ENCODE assay signal across 8 mouse cellular contexts in the genomic region with DNA sequence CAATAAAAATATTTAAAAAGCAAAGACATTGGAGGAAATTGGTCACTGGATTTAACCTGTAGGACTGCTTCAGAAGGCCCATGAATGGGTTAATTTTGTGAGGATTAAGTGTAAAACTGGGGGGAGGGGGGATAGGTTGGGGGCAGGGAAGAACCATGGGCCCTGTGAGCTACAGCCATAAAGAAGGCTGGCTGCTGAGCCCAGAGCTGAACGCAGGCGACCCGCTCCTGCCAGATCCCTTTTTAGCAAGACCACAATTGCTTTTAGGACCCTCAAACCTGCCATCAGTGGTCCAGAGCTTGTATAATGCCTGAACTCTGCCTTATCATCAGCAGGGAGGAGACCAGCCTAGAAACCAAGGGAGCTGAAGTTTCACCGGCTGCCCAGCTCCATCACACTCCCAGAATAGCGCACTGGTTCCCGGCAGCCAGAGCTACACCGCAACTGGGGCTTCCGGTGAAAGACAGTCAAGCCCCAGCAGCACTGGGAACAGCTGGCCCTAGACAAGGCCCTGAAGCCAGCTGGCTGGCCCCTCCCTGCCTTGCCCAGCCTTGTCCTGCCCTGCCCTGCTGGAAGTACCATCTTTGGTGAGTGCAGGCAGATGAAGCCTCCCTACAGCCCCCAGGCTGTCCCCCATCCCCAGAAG. TPM values are rescaled to one million over a fixed set of nuclear protein-coding genes. Genes with fewer than 3 reads are reported as not detected.
DNase-seq lines count a peak whose midpoint lies in the region; ATAC-seq lines count a peak whose summit lies in the region.

No protein-coding gene starts in this region.

- DNase-seq in left cerebral cortex, postnatal 4 days: peak; percentile 31
- no peak for DNase-seq in left cerebral cortex, postnatal 36 days (ENCODE audit: low spot score in 2 of 2)
- peak; percentile 46 for DNase-seq in neural tube, embryonic 11.5 days (ENCODE audit: low spot score)
- no peak for DNase-seq in urinary bladder, adult 18-20 months (ENCODE audit: low spot score in 2 of 2)
- DNase-seq in layer of hippocampus, postnatal 25 days (ENCODE audit: extremely low spot score in 1 of 2, low spot score in 1 of 2): no peak
- no peak for DNase-seq in right cerebral cortex, adult 2 months (ENCODE audit: low spot score in 2 of 2)

- H3K9me3 ChIP-seq in forebrain, embryonic 13.5 days (replicated peaks): 0 out of 2 replicates have a peak, but pooled peaks cover 5% of the 10 kb centered on the region
- H3K9me3 ChIP-seq in hindbrain, embryonic 16.5 days (ENCODE audit: control insufficient read depth, low read length): peaks cover 2% of the 10 kb centered on the region; the same call in 1 of the 2 replicates
- no peaks in the 10 kb centered on the region; the same call in 1 of the 2 replicates for H3K9me3 ChIP-seq in neural tube, embryonic 11.5 days (ENCODE audit: control insufficient read depth, low read length)

- H3K36me3 ChIP-seq in forebrain, embryonic 13.5 days (ENCODE audit: poor library complexity, severe bottlenecking): no peaks in the 10 kb centered on the region
- no peaks in the 10 kb centered on the region for H3K36me3 ChIP-seq in hindbrain, embryonic 16.5 days (ENCODE audit: control insufficient read depth, insufficient read depth, low read length)
- no peaks in the 10 kb centered on the region for H3K36me3 ChIP-seq in neural tube, embryonic 11.5 days (ENCODE audit: control insufficient read depth, insufficient read depth, low read length)

- intact Hi-C loops in left cerebral cortex, postnatal 4 days (cut with DNase I): no loop called here
- intact Hi-C loops in left cerebral cortex, postnatal 36 days (cut with DNase I): no loop called here

- H3K27me3 ChIP-seq in forebrain, embryonic 13.5 days: peaks cover 4% of the 10 kb centered on the region
- peaks cover 2% of the 10 kb centered on the region for H3K27me3 ChIP-seq in hindbrain, embryonic 16.5 days (replicated peaks; ENCODE audit: control insufficient read depth, insufficient read depth, low read length)
- peaks cover 4% of the 10 kb centered on the region; the same call in 1 of the 2 replicates for H3K27me3 ChIP-seq in neural tube, embryonic 11.5 days (ENCODE audit: control insufficient read depth, insufficient read depth, low read length)

- ATAC-seq in forebrain, embryonic 13.5 days: peak; percentile 50; the same call in 1 of the 2 replicates
- peak; percentile 34; the same call in 1 of the 2 replicates for ATAC-seq in hindbrain, embryonic 16.5 days
- ATAC-seq in neural tube, embryonic 11.5 days (ENCODE audit: insufficient read depth, low FRiP score, low TSS enrichment): no peak

- no peak overlapping the region for H3K4me2 ChIP-seq in forebrain, embryonic 13.5 days
- H3K4me2 ChIP-seq in hindbrain, embryonic 16.5 days (ENCODE audit: low read length): no peak overlapping the region
- no peak overlapping the region for H3K4me2 ChIP-seq in neural tube, embryonic 11.5 days (ENCODE audit: low read depth)

- 5% methylated on average over 8 of the region's 8 CpGs for WGBS in forebrain, embryonic 13.5 days
- WGBS in hindbrain, embryonic 16.5 days: 18% methylated on average over 8 of the region's 8 CpGs
- 9% methylated on average over 8 of the region's 8 CpGs for WGBS in neural tube, embryonic 11.5 days

- peaks cover 6% of the 10 kb centered on the region for H3K4me1 ChIP-seq in forebrain, embryonic 13.5 days
- H3K4me1 ChIP-seq in hindbrain, embryonic 16.5 days (ENCODE audit: control insufficient read depth, insufficient read depth, low read depth, low read length): peaks cover 3% of the 10 kb centered on the region; the same call in 1 of the 2 replicates
- no peaks in the 10 kb centered on the region for H3K4me1 ChIP-seq in neural tube, embryonic 11.5 days (ENCODE audit: control insufficient read depth, insufficient read depth, low read length)

- H3K27ac ChIP-seq in forebrain, embryonic 13.5 days: no peak overlapping the region
- H3K27ac ChIP-seq in hindbrain, embryonic 16.5 days (ENCODE audit: low read depth, low read length): no peak overlapping the region
- H3K27ac ChIP-seq in neural tube, embryonic 11.5 days (ENCODE audit: low read depth, low read length): 0 out of 2 replicates have a peak overlapping the region, but pooled peaks have one; percentile 3

- H3K4me3 ChIP-seq in forebrain, embryonic 13.5 days: no peak overlapping the region
- no peak overlapping the region for H3K4me3 ChIP-seq in hindbrain, embryonic 16.5 days (ENCODE audit: low read length)
- no peak overlapping the region for H3K4me3 ChIP-seq in neural tube, embryonic 11.5 days (ENCODE audit: low read depth, low read length)

- peak overlapping the region; percentile 38; the same call in 1 of the 2 replicates for H3K9ac ChIP-seq in forebrain, embryonic 13.5 days
- no peak overlapping the region for H3K9ac ChIP-seq in hindbrain, embryonic 16.5 days (ENCODE audit: low read depth, low read length)
- no peak overlapping the region for H3K9ac ChIP-seq in neural tube, embryonic 11.5 days (ENCODE audit: low read length)

RNA-seq across cellular contexts. Expression of a gene that starts 7.0 kb away (rescaled TPM):
- total RNA-seq in left cerebral cortex, postnatal 4 days (2021): 1 to 10 TPM; 4.9 to 5.6 TPM
- total RNA-seq in left cerebral cortex, postnatal 36 days (2021): 1 to 10 TPM; 4.7 to 8.0 TPM
- 4.6 and 5.0 TPM in 2 replicates for polyA plus RNA-seq in forebrain, embryonic 13.5 days (2015; fragmentation: Nextera tagmentation; extraction: Ambion mirVana)
- 9.7 and 12.9 TPM in 2 replicates for polyA plus RNA-seq in hindbrain, embryonic 16.5 days (2015; fragmentation: Nextera tagmentation; extraction: Ambion mirVana)
- polyA plus RNA-seq in neural tube, embryonic 11.5 days (2014; fragmentation: Nextera tagmentation; extraction: Ambion mirVana): 24.4 and 26.0 TPM in 2 replicates
- total RNA-seq in layer of hippocampus, postnatal 25 days (2021): 1 to 10 TPM; 2.8 to 4.5 TPM

RNA-seq across cellular contexts. Expression of a gene that starts 45.2 kb away (rescaled TPM):
- not detected for total RNA-seq in left cerebral cortex, postnatal 4 days (2021)
- not detected for total RNA-seq in left cerebral cortex, postnatal 36 days (2021)
- not detected in 2 replicates for polyA plus RNA-seq in forebrain, embryonic 13.5 days (2015; fragmentation: Nextera tagmentation; extraction: Ambion mirVana)
- not detected in 2 replicates for polyA plus RNA-seq in hindbrain, embryonic 16.5 days (2015; fragmentation: Nextera tagmentation; extraction: Ambion mirVana)
- not detected in 2 replicates for polyA plus RNA-seq in neural tube, embryonic 11.5 days (2014; fragmentation: Nextera tagmentation; extraction: Ambion mirVana)
- total RNA-seq in layer of hippocampus, postnatal 25 days (2021): not detected

RNA-seq across cellular contexts. Expression of a gene that starts 45.9 kb away (rescaled TPM):
- under 1 TPM; 0.44 to 0.54 TPM for total RNA-seq in left cerebral cortex, postnatal 4 days (2021)
- under 1 TPM; 0.42 to 0.61 TPM for total RNA-seq in left cerebral cortex, postnatal 36 days (2021)
- polyA plus RNA-seq in forebrain, embryonic 13.5 days (2015; fragmentation: Nextera tagmentation; extraction: Ambion mirVana): 0.49 TPM in 2 replicates
- polyA plus RNA-seq in hindbrain, embryonic 16.5 days (2015; fragmentation: Nextera tagmentation; extraction: Ambion mirVana): 0.97 and 1.6 TPM in 2 replicates
- 0.62 and 1.0 TPM in 2 replicates for polyA plus RNA-seq in neural tube, embryonic 11.5 days (2014; fragmentation: Nextera tagmentation; extraction: Ambion mirVana)
- total RNA-seq in layer of hippocampus, postnatal 25 days (2021): under 1 TPM; 0.37 to 0.52 TPM

RNA-seq across cellular contexts. Expression of a gene that starts 48.2 kb away (rescaled TPM):
- 10 to 100 TPM; 12.5 to 14.7 TPM for total RNA-seq in left cerebral cortex, postnatal 4 days (2021)
- total RNA-seq in left cerebral cortex, postnatal 36 days (2021): 10 to 100 TPM; 29.1 to 35.8 TPM
- 25.8 and 27.1 TPM in 2 replicates for polyA plus RNA-seq in forebrain, embryonic 13.5 days (2015; fragmentation: Nextera tagmentation; extraction: Ambion mirVana)
- 22.4 and 24.2 TPM in 2 replicates for polyA plus RNA-seq in hindbrain, embryonic 16.5 days (2015; fragmentation: Nextera tagmentation; extraction: Ambion mirVana)
- 43.1 and 51.5 TPM in 2 replicates for polyA plus RNA-seq in neural tube, embryonic 11.5 days (2014; fragmentation: Nextera tagmentation; extraction: Ambion mirVana)
- 10 to 100 TPM; 27.8 to 30.9 TPM for total RNA-seq in layer of hippocampus, postnatal 25 days (2021)

Comparison
In these comparisons a context has a peak if more than half of its experiments do, and no peak if none do; other contexts are left out.
1. DNase-seq: peak in left cerebral cortex, postnatal 4 days (single experiment) and neural tube, embryonic 11.5 days (single experiment); none in left cerebral cortex, postnatal 36 days (0 of 2), urinary bladder, adult 18-20 months (0 of 2), layer of hippocampus, postnatal 25 days (0 of 2) and right cerebral cortex, adult 2 months (0 of 2).